Mouse (Mus musculus) small intestine, adult 2 months (tissue): ENCODE results near the gene 4930432K21Rik.

Source experiments
- CTCF ChIP-seq: fragments of 200-500 bp; IDR thresholded peaks from 2 replicates; pipeline ENCODE4 v1.5.1; 2012; ENCODE audit warnings: low read depth, mild to moderate bottlenecking, control low read depth, inconsistent platforms, low read length, moderate library complexity, mixed read lengths; ENCODE audit not compliant: insufficient replicate concordance, insufficient read length; ENCODE audit errors: extremely low read depth
- POLR2A ChIP-seq: fragments of 200-500 bp; IDR thresholded peaks from 2 replicates; pipeline ENCODE4 v1.6.1; 2012; ENCODE audit warnings: low read depth, mild to moderate bottlenecking, control low read depth, inconsistent platforms, low read length, moderate library complexity

DNA sequence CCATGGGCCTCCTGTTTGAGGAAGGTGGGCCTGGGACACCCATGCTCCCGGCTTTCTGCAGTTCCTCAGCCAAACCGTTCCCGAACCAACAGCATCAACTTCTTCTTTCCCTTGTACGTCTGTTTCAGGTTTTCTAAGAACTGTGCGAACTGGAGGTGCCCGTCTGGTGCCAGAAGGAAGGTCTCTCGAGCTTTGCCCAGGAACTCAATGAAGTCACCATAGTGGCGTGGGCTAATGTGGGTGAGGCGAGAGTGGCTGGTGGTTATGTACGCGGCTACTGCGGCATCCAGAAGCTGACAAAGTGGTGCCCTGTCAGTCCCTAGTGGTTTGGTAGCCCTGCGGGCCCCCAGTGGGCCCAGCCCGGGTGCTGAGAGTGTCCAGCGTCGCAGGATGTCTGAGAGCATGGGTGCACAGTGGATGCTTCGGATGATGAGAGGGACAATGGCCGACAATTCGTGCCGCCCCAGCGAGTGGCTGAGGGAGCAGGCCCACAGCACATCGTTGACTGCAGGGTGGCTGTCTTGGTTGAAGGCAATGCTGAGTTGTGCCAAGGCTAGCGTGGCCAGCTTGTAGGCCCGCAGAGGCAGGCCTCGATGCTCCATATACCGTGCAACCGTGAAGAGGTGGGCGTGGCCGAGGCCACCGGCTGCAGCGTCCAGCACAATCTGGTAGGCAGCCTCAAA, 64.2 kb downstream of the 4930432K21Rik start:
- TF ChIP-seq POLR2A (no peak), CTCF (no peak)
